Mouse (Mus musculus): ENCODE measurements around the gene March2.

- TF ChIP-seq CTCF (IDR thresholded peaks at IDR 0.05; ENCODE audit: extremely low read depth, insufficient read depth, insufficient read length, insufficient replicate concordance): no peak
- TF ChIP-seq POLR2A (IDR thresholded peaks at IDR 0.05; ENCODE audit: low read depth, low read length): peak; percentile 16
Measured at GRCm38 (mm10) chr17:33759767-33760254, 41.3 kb upstream of the March2 start.

Measured in spleen, adult 2 months (tissue).